Mouse (Mus musculus) hindbrain, embryonic 11.5 days (tissue): ENCODE results near the gene Entpd4b. TPM values are rescaled to one million over a fixed set of nuclear protein-coding genes. Genes with fewer than 3 reads are reported as not detected.
"Not testable (repeated sequence)": the region's sequence is repeated elsewhere in the genome, so short reads cannot be mapped to it uniquely, and the experiment has no call there.

Source experiments
- ATAC-seq: fragments of 200-750 bp; cut with Nextera tagmentation; 2 replicates; pipeline ENCODE4 v1.8.0; 2017; ENCODE audit warnings: mild to moderate bottlenecking, moderate TSS enrichment, moderate library complexity; ENCODE audit not compliant: low FRiP score
- DNase-seq: peaks from one replicate; pipeline ENCODE4 v3.0.0-alpha.2; 2015; ENCODE audit warnings: low spot score
- H3K27ac ChIP-seq: fragments of 300-500 bp; sonication (generic); 2 replicates; pipeline ENCODE4 v1.5.1; 2014; ENCODE audit warnings: mild to moderate bottlenecking, low read depth, low read length
- H3K27me3 ChIP-seq: fragments of 300-500 bp; sonication (generic); 2 replicates; pipeline ENCODE4 v1.6.1; 2014; ENCODE audit warnings: mild to moderate bottlenecking, low read length, moderate library complexity, mixed read lengths; ENCODE audit not compliant: control insufficient read depth, insufficient read depth
- H3K36me3 ChIP-seq: fragments of 300-500 bp; sonication (generic); 2 replicates; pipeline ENCODE4 v1.6.1; 2014; ENCODE audit warnings: mild to moderate bottlenecking, low read length, moderate library complexity, mixed read lengths; ENCODE audit not compliant: control insufficient read depth, insufficient read depth
- H3K4me1 ChIP-seq: fragments of 300-500 bp; sonication (generic); replicated peaks from 2 replicates; pipeline ENCODE4 v1.6.1; 2014; ENCODE audit warnings: low read length, mixed read lengths; ENCODE audit not compliant: control insufficient read depth, insufficient read depth
- H3K4me2 ChIP-seq: fragments of 300-500 bp; sonication (generic); replicated peaks from 2 replicates; pipeline ENCODE4 v1.6.1; 2014; ENCODE audit warnings: mild to moderate bottlenecking, low read depth, low read length
- H3K4me3 ChIP-seq: fragments of 300-500 bp; sonication (generic); 2 replicates; pipeline ENCODE4 v1.5.1; 2014; ENCODE audit warnings: low read depth, low read length
- H3K9ac ChIP-seq: fragments of 300-500 bp; sonication (generic); 2 replicates; pipeline ENCODE4 v1.6.1; 2014; ENCODE audit warnings: low read depth, low read length
- H3K9me3 ChIP-seq: fragments of 300-500 bp; sonication (generic); 2 replicates; pipeline ENCODE4 v1.6.1; 2016; ENCODE audit warnings: low read length; ENCODE audit not compliant: control insufficient read depth
- WGBS: fragments of 180-500 bp; shearing (Covaris S2); extraction: QIAGEN DNeasy Blood & Tissue Kit; methylation state at CpG from one replicate; pipeline ENCODE4 v1.1.7; 2014; 5-methylcytosine and 5-hydroxymethylcytosine counted together
- polyA plus RNA-seq: library from polyadenylated mRNA; unstranded; fragments of >200 nt; fragmentation: Nextera tagmentation; extraction: Ambion mirVana; gene quantifications from 2 replicates; pipeline ENCODE4 v1.2.1, GENCODE M21; 2014

The Entpd4b gene
- polyA plus RNA-seq, 1 experiment from 2014 or later, result 9.0 TPM

GRCm38 (mm10) chr14:69544033-69544432, 11.2 kb upstream of the Entpd4b start:
- H3K9ac ChIP-seq, ATAC-seq, H3K27ac ChIP-seq, H3K36me3 ChIP-seq, H3K4me2 ChIP-seq, H3K4me1 ChIP-seq, DNase-seq, H3K27me3 ChIP-seq, H3K4me3 ChIP-seq, H3K9me3 ChIP-seq: not testable (repeated sequence)
- no CpG with 5 or more reads among the region's 7 CpGs for WGBS

GRCm38 (mm10) chr14:69545052-69545451, 10.2 kb upstream of the Entpd4b start:
- not testable (repeated sequence) for H3K27me3 ChIP-seq, H3K9me3 ChIP-seq, H3K4me3 ChIP-seq, H3K36me3 ChIP-seq, ATAC-seq, H3K4me2 ChIP-seq, H3K4me1 ChIP-seq, H3K27ac ChIP-seq, H3K9ac ChIP-seq, DNase-seq
- no CpG with 5 or more reads among the region's 2 CpGs for WGBS

- DNase-seq, ATAC-seq, H3K9me3 ChIP-seq, H3K27me3 ChIP-seq, H3K9ac ChIP-seq, H3K4me2 ChIP-seq, H3K4me3 ChIP-seq, H3K4me1 ChIP-seq, H3K36me3 ChIP-seq, H3K27ac ChIP-seq: not testable (repeated sequence)
- WGBS, result no CpG with 5 or more reads among the region's 4 CpGs
These were observed 7.9 kb upstream of the Entpd4b start for GRCm38 (mm10) chr14:69547310-69547709.

- H3K27ac ChIP-seq, DNase-seq, H3K4me1 ChIP-seq, H3K4me3 ChIP-seq, H3K27me3 ChIP-seq, H3K36me3 ChIP-seq, H3K9me3 ChIP-seq, H3K9ac ChIP-seq, H3K4me2 ChIP-seq, ATAC-seq: not testable (repeated sequence)
- no CpG with 5 or more reads among the region's 8 CpGs for WGBS
These were observed 1.6 kb downstream of the Entpd4b start for GRCm38 (mm10) chr14:69556820-69557219.

- H3K27ac ChIP-seq, H3K4me2 ChIP-seq, H3K9me3 ChIP-seq, H3K4me3 ChIP-seq, H3K36me3 ChIP-seq, H3K27me3 ChIP-seq, DNase-seq, H3K4me1 ChIP-seq, H3K9ac ChIP-seq, ATAC-seq: not testable (repeated sequence)
- WGBS, result no CpG with 5 or more reads among the region's 14 CpGs
These were observed 2.3 kb downstream of the Entpd4b start for GRCm38 (mm10) chr14:69557550-69557949.

Other genes with a start within 250 kb of the Entpd4b start
- not detected in 2 replicates for gene Gm16867, start 52.1 kb upstream of the Entpd4b start, polyA plus RNA-seq
- gene Gm27179, start 42.9 kb upstream of the Entpd4b start, polyA plus RNA-seq, result not detected in 2 replicates